Mouse (Mus musculus): ENCODE measurements around the gene Grb2. TPM values are rescaled to one million over a fixed set of nuclear protein-coding genes. Genes with fewer than 3 reads are reported as not detected.

The Grb2 gene
- polyA plus RNA-seq, 2 experiments: 22.4 to 26.0 TPM

DNA sequence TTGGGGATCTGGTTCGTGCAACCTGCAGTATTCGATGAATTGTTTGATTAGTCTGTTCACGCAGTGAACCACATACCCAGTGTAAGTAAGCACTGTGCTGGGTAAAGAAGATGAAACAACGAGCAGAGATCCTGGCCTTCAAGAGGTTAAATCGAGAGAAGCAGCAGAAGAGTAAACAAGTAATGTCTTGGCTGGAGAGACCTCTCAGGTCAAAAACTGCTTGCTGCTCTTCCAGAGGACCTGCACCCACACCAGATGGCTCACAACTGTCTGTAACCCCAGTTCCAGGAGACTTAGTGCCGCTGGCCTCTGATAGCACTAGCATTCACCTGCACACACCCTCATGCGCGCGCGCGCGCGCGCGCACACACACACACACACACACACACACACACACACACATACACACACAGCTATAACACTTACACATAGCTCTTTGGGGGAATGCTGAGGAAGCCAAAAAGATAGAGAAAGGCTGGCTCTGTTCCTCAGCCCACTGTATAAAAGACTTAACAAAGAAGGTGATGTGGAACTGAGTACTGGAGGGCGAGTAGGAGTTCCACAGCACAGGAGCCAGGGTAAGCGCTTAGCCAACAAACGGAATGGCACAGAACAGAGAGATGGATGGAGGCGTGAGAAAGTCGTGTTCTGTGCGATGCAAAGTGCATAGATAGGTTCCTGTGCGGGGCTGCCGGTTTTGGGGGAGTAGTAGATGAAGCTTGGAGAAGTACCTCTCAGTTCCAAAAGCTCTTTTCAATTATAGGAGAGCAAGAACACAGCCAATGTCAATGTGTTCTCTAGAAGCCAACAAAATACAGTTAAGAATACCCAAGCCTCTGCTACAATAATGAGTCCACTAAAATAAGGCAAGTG lies 795 bp upstream of the Grb2 start:
- H3K4me3 ChIP-seq (ENCODE audit: insufficient read depth in 1 of 2, low read depth in 2 of 2, low read length in 2 of 2): peak overlapping the region; percentile 86 to 97
- no peaks in the 10 kb centered on the region for H3K36me3 ChIP-seq (replicated peaks; ENCODE audit: control insufficient read depth, insufficient read depth, low read depth)
- peak overlapping the region; percentile 68 for H3K9ac ChIP-seq (replicated peaks)
- H3K27me3 ChIP-seq (ENCODE audit: control insufficient read depth, insufficient read depth, low read length): no peaks in the 10 kb centered on the region
- H3K9me3 ChIP-seq (ENCODE audit: control insufficient read depth, low read length): no peaks in the 10 kb centered on the region
- peak overlapping the region; percentile 87 for H3K27ac ChIP-seq
- ATAC-seq (ENCODE audit: insufficient read depth) (peak; percentile 58; the same call in 1 of the 2 replicates), DNase-seq (ENCODE audit: low read depth in 3 of 3, low spot score in 3 of 3) (no peak)
- WGBS (ENCODE audit: insufficient replicate concordance): 2% methylated on average over 23 of the region's 23 CpGs
- TF ChIP-seq CTCF (IDR thresholded peaks at IDR 0.05; ENCODE audit: low read depth) (no peak), EP300 (IDR thresholded peaks at IDR 0.05; ENCODE audit: low read depth) (no peak)
- peaks cover 19 to 41% of the 10 kb centered on the region in 2 experiments for H3K4me1 ChIP-seq (replicated peaks; ENCODE audit: control insufficient read depth in 2 of 2, insufficient read depth in 2 of 2, low read length in 1 of 2)
- peak overlapping the region; percentile 92 for H3K4me2 ChIP-seq (ENCODE audit: low read depth)

GRCm38 (mm10) chr11:115707313-115708208 lies 836 bp downstream of the Grb2 start:
- H3K27me3 ChIP-seq (ENCODE audit: control insufficient read depth, insufficient read depth, low read length): no peaks in the 10 kb centered on the region
- no peaks in the 10 kb centered on the region for H3K9me3 ChIP-seq (ENCODE audit: control insufficient read depth, low read length)
- TF ChIP-seq CTCF (IDR thresholded peaks at IDR 0.05; ENCODE audit: low read depth): no peak
- TF ChIP-seq EP300 (IDR thresholded peaks at IDR 0.05; ENCODE audit: low read depth): no peak
- DNase-seq (ENCODE audit: low read depth in 3 of 3, low spot score in 3 of 3) (no peak), ATAC-seq (ENCODE audit: insufficient read depth) (peak; percentile 40)
- H3K4me1 ChIP-seq (replicated peaks; ENCODE audit: control insufficient read depth in 2 of 2, insufficient read depth in 2 of 2, low read length in 1 of 2): peaks cover 17 to 33% of the 10 kb centered on the region in 2 experiments
- peak overlapping the region; percentile 92 for H3K4me2 ChIP-seq (ENCODE audit: low read depth)
- peak overlapping the region; percentile 82 for H3K27ac ChIP-seq
- peak overlapping the region; percentile 97 to 99 for H3K4me3 ChIP-seq (ENCODE audit: insufficient read depth in 1 of 2, low read depth in 2 of 2, low read length in 2 of 2)
- no peaks in the 10 kb centered on the region for H3K36me3 ChIP-seq (replicated peaks; ENCODE audit: control insufficient read depth, insufficient read depth, low read depth)
- under 1% methylated on average over 44 of the region's 44 CpGs for WGBS (ENCODE audit: insufficient replicate concordance)
- peak overlapping the region; percentile 98 for H3K9ac ChIP-seq (replicated peaks)

DNA sequence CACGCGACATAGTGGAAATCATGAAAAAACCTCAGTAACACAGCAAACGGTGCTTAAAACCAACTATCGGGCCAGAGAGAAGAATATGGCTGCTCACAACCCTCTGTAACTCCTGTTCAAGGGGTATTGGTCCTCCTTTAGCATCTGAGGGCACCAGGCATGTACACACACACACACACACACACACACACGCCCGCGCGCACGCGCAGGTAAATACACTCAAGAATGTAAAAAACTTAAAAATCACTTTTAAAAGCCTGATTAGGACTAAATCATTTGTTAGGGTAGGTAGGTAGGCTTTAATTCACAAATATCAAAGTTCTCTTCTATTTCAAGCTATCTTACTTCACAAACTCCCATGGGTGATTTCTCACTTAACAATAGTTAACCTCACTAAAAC lies 1.8 kb downstream of the Grb2 start:
- peak overlapping the region; percentile 98; the same call in 1 of the 2 replicates for H3K9ac ChIP-seq (replicated peaks)
- no peak overlapping the region for H3K27ac ChIP-seq

DNA sequence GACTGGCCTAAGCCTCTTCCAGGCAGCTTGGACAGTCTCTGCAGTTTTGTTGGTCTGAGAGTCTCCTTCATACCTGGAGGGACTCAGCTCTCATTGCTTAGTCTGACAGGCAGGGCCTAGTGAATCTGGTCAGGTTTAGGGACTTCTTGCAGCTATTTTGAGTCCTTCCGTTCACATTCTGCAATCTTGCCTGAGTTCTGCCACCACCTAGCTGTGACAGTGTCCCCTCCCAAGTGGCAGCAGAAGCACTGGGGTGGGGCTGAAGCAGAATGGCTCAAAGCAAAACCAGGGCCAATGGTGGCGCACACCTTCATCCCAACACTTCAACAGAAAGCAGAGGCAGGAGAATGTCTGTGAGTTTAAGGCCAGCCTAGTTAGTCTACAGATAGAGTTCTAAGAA lies 2.8 kb downstream of the Grb2 start:
- no peak overlapping the region for H3K4me3 ChIP-seq (ENCODE audit: insufficient read depth in 1 of 2, low read depth in 2 of 2, low read length in 2 of 2)
- DNase-seq (ENCODE audit: low read depth in 3 of 3, low spot score in 3 of 3) (no peak), ATAC-seq (ENCODE audit: insufficient read depth) (no peak)
- peak overlapping the region; percentile 11 for H3K4me2 ChIP-seq (ENCODE audit: low read depth)
- no peak overlapping the region for H3K27ac ChIP-seq
- H3K27me3 ChIP-seq (ENCODE audit: control insufficient read depth, insufficient read depth, low read length): no peaks in the 10 kb centered on the region
- no peaks in the 10 kb centered on the region for H3K36me3 ChIP-seq (replicated peaks; ENCODE audit: control insufficient read depth, insufficient read depth, low read depth)
- no peaks in the 10 kb centered on the region for H3K9me3 ChIP-seq (ENCODE audit: control insufficient read depth, low read length)
- TF ChIP-seq EP300 (IDR thresholded peaks at IDR 0.05; ENCODE audit: low read depth): no peak
- TF ChIP-seq CTCF (IDR thresholded peaks at IDR 0.05; ENCODE audit: low read depth): no peak
- no peak overlapping the region for H3K9ac ChIP-seq (replicated peaks)
- WGBS (ENCODE audit: insufficient replicate concordance): 33% methylated on average over 2 of the region's 2 CpGs
- peaks cover 17 to 28% of the 10 kb centered on the region in 2 experiments for H3K4me1 ChIP-seq (replicated peaks; ENCODE audit: control insufficient read depth in 2 of 2, insufficient read depth in 2 of 2, low read length in 1 of 2)

More for the DNA sequence above, 1.8 kb downstream of the Grb2 start:
- peaks cover 17 to 29% of the 10 kb centered on the region in 2 experiments for H3K4me1 ChIP-seq (replicated peaks; ENCODE audit: control insufficient read depth in 2 of 2, insufficient read depth in 2 of 2, low read length in 1 of 2)
- no peak for DNase-seq (ENCODE audit: low read depth in 3 of 3, low spot score in 3 of 3)
- TF ChIP-seq CTCF (IDR thresholded peaks at IDR 0.05; ENCODE audit: low read depth) (no peak), EP300 (IDR thresholded peaks at IDR 0.05; ENCODE audit: low read depth) (no peak)
- H3K27me3 ChIP-seq (ENCODE audit: control insufficient read depth, insufficient read depth, low read length): no peaks in the 10 kb centered on the region
- no peaks in the 10 kb centered on the region for H3K36me3 ChIP-seq (replicated peaks; ENCODE audit: control insufficient read depth, insufficient read depth, low read depth)
- peak overlapping the region; percentile 92 for H3K4me2 ChIP-seq (ENCODE audit: low read depth)
- peak overlapping the region in 1 of 2 experiments; percentile 97; a peak in 2 of 4 replicates for H3K4me3 ChIP-seq (ENCODE audit: insufficient read depth in 1 of 2, low read depth in 2 of 2, low read length in 2 of 2)
- ATAC-seq (ENCODE audit: insufficient read depth): no peak
- H3K9me3 ChIP-seq (ENCODE audit: control insufficient read depth, low read length): no peaks in the 10 kb centered on the region
- WGBS (ENCODE audit: insufficient replicate concordance): 84% methylated on average over 10 of the region's 10 CpGs

Data from liver, embryonic 14.5 days (tissue).